Mouse (Mus musculus) testis, adult 2 months (tissue): ENCODE measurements at regions not wholly inside any gene's neighbourhood (a gene's known extent, or its start where the extent isn't known, plus 50 kb on each side); places are given as distances from the start of the nearest gene placed in this dataset.

ENCODE experiments used
- H3K27ac ChIP-seq: fragments of 200-500 bp; 2 replicates; pipeline ENCODE4 v1.5.1; 2012; ENCODE audit warnings: low read depth, low read length; ENCODE audit not compliant: control insufficient read depth, insufficient read depth
- H3K27me3 ChIP-seq: fragments of 200-500 bp; 2 replicates; pipeline ENCODE4 v1.6.1; 2012; ENCODE audit warnings: mild to moderate bottlenecking, low read length, moderate library complexity; ENCODE audit not compliant: control insufficient read depth, insufficient read depth
- H3K36me3 ChIP-seq: fragments of 200-500 bp; 2 replicates; pipeline ENCODE4 v1.6.1; 2012; ENCODE audit warnings: mild to moderate bottlenecking, low read length; ENCODE audit not compliant: control insufficient read depth, insufficient read depth
- H3K4me1 ChIP-seq: fragments of 200-500 bp; 2 replicates; pipeline ENCODE4 v1.6.1; 2012; ENCODE audit warnings: low read length; ENCODE audit not compliant: control insufficient read depth, insufficient read depth
- H3K4me3 ChIP-seq: fragments of 200-500 bp; 2 replicates; pipeline ENCODE4 v1.5.1; 2012; ENCODE audit warnings: low read depth, mild to moderate bottlenecking, low read length, moderate library complexity, mixed read lengths; ENCODE audit not compliant: control insufficient read depth
- CTCF ChIP-seq: fragments of 200-500 bp; IDR thresholded peaks from 2 replicates; pipeline ENCODE4 v1.5.1; 2012; ENCODE audit warnings: low read depth, mild to moderate bottlenecking, inconsistent platforms, low read length, moderate library complexity; ENCODE audit not compliant: control insufficient read depth, insufficient read depth, insufficient replicate concordance
- POLR2A ChIP-seq: fragments of 200-500 bp; IDR thresholded peaks from 2 replicates; pipeline ENCODE4 v1.6.1; 2012; ENCODE audit warnings: low read depth, mild to moderate bottlenecking, inconsistent platforms, low read length, moderate library complexity; ENCODE audit not compliant: control insufficient read depth

DNA sequence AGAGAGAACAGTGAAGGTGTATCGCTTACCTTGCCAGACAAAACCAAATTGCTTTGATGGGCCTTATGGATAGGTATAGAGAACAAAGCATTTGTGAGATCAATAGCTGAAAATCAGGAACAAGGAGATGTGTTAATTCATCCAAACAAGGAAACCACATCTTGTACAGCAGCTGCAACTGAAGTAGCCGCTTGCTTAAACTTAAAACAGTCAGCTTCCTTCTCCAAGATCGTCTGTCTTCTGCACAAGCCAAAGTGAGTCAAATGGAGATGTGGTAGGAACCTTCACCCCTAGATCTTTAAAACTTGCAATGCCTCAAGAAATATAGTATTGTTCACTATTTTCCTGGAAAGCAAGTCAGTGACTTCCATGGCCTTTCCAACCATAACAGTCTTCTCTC is 95.6 kb upstream of the Pcgf5 start:
- H3K4me1 ChIP-seq: no peaks in the 10 kb centered on the region
- H3K36me3 ChIP-seq: no peaks in the 10 kb centered on the region
- H3K4me3 ChIP-seq: no peak overlapping the region
- H3K27me3 ChIP-seq: no peaks in the 10 kb centered on the region
- no peak overlapping the region for H3K27ac ChIP-seq
- no peak for TF ChIP-seq CTCF
- TF ChIP-seq POLR2A: no peak

DNA sequence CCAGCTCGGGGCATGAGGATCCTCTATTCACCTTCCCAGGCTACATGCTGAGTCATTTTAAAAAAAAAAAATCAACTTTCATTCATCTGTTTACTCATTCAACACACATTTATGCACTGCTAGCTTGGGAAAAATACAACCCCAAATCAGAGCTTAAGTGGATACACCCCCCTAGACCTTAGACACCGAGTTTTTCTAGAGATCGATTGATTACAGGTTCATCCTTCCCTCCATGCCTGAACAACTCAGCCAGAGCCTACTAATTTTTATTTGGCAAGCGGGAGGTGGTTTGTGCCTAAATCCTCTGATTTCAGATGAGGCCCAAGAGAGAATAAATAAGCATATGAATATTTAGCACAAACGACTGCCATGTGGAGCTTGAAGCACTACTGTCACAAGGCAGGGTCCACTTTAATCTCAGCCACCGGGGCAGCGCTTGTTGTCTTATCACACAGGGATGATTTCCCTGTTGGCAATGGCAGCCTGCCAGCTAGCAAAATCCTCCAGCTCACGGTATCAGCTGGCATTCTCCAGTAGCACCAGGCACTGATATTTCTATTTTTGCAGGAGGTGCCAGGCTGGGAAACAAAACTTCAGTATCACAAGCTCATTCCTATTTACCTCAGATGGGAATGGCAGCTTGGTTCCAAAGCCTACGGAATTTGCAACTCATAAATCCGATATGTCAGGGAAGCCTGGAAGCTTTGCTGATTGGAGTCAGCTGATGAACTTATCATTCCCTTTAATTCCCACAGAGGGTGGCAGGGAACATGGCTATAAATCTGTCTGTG is 90.2 kb upstream of the Pcgf5 start:
- TF ChIP-seq CTCF: no peak
- TF ChIP-seq POLR2A: no peak
- Histone ChIP-seq H3K4me1 (no peaks in the 10 kb centered on the region), H3K27me3 (no peaks in the 10 kb centered on the region), H3K4me3 (no peak overlapping the region), H3K27ac (no peak overlapping the region), H3K36me3 (no peaks in the 10 kb centered on the region)

DNA sequence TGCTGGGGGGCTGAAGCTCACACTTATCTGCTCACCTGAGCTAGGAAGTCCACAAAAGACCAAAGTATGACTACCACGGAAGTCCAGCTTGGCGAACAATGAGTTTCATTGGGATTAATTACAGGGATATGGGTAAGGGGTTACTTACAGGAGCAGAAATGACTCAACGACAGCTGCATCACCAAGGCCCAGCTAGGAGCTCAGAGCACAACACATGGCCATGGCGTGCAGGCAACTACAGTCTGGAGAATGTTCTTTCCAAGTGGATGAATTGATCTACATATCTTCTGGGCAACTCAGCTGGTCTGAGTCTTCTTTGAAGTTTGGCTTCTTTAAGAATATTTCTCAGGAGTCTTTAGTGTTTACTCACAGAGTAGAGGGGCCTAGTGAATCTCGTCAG is 86.3 kb upstream of the Pcgf5 start:
- H3K27me3 ChIP-seq: no peaks in the 10 kb centered on the region
- H3K36me3 ChIP-seq: no peaks in the 10 kb centered on the region
- H3K4me1 ChIP-seq: no peaks in the 10 kb centered on the region
- TF ChIP-seq POLR2A (no peak), CTCF (no peak)
- H3K27ac ChIP-seq: no peak overlapping the region
- no peak overlapping the region for H3K4me3 ChIP-seq

DNA sequence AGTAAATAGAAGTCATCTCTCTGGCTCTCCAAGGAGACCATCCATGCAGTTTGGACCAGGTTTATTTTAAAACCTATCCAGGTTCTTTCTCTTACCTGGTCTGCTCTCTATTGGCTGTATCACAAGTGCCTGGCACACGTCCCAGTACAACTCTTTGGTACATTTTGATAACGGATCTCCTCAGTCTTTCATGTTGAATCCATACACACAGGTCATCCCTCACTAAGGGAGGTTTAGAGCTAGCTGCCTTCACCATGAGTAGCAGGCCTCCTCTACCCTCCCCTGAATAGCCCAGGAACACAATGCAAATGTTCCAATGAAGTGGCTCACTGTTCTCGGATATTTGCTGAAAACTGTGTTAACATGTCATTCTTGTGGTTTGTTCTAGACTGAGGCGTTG is 84.2 kb upstream of the Pcgf5 start:
- H3K36me3 ChIP-seq: no peaks in the 10 kb centered on the region
- no peaks in the 10 kb centered on the region for H3K4me1 ChIP-seq
- no peak overlapping the region for H3K27ac ChIP-seq
- no peaks in the 10 kb centered on the region for H3K27me3 ChIP-seq
- TF ChIP-seq POLR2A (no peak), CTCF (no peak)
- H3K4me3 ChIP-seq: no peak overlapping the region

DNA sequence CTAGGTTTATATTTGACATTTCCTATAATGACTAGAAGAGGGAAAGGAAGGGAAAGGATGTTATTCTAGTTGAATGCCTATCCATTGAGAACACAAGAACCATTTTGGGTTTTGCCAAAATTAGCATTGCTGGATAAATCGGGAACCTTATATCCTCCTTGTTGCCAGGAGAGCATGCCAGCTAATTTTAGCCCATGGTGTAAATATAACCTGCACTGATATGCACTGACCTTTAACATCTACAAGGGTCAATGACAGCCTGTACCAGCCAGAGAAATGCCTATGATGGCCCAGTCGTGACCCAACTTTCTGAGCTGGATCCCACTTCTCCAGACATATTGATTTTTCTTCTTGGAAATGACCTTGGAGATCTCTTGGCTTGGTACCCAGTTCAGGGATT is 83.7 kb upstream of the Pcgf5 start:
- H3K27ac ChIP-seq: no peak overlapping the region
- H3K36me3 ChIP-seq: no peaks in the 10 kb centered on the region
- H3K27me3 ChIP-seq: no peaks in the 10 kb centered on the region
- H3K4me1 ChIP-seq: no peaks in the 10 kb centered on the region
- TF ChIP-seq POLR2A (no peak), CTCF (no peak)
- no peak overlapping the region for H3K4me3 ChIP-seq

DNA sequence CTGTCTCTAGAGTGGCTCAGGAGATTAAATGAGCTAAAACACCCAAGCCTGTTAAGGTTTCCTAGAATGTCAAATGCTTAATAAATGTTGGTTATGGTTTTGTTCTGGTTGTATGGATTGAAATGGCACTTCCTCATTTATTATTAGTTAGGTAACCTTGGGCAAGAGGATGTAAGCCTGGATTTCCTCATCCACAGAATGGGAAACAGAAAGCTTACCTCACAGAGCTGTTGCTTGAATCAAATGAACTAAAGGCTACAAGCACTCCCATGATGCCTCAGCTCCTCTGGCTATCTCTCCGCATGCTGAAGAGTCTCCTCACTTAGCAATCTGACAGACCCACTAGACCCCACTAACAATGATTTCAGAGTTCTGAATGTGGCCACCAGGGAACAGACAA is 82.8 kb upstream of the Pcgf5 start:
- TF ChIP-seq CTCF (no peak), POLR2A (no peak)
- Histone ChIP-seq H3K27me3 (no peaks in the 10 kb centered on the region), H3K4me1 (no peaks in the 10 kb centered on the region), H3K27ac (no peak overlapping the region), H3K4me3 (no peak overlapping the region), H3K36me3 (no peaks in the 10 kb centered on the region)

DNA sequence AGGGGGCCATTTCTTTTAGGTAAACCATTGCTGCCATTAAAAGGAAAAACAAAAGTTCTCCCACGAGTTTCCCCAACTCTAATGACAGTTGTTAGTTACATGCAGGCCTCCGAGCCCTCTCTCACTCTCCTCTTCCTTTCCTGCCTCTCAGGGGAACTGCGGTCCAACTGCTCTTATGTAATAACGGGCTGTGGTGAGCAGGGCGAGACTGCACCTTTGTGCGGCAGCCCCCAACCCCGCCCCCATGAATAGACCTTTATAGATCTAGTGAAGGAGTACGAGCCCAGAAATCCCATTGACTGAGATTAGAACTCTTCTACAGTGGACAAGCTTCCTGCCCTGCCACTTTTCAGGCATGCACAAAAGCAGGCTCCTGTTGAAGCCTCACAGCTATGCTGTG is 81.8 kb upstream of the Pcgf5 start:
- no peak overlapping the region for H3K4me3 ChIP-seq
- H3K27ac ChIP-seq: no peak overlapping the region
- H3K27me3 ChIP-seq: no peaks in the 10 kb centered on the region
- no peaks in the 10 kb centered on the region for H3K36me3 ChIP-seq
- no peaks in the 10 kb centered on the region for H3K4me1 ChIP-seq
- TF ChIP-seq CTCF (no peak), POLR2A (no peak)
